Mouse (Mus musculus) kidney, adult 2 months (tissue): ENCODE results near the gene Ext2.

Experiments
- CTCF ChIP-seq: fragments of 200-500 bp; conservative IDR thresholded peaks from 2 replicates; pipeline ENCODE4 v1.5.1; 2011; ENCODE audit warnings: low read depth, mild to moderate bottlenecking, control low read depth, low read length, moderate library complexity, mixed read lengths; ENCODE audit not compliant: insufficient read depth, insufficient read length
- POLR2A ChIP-seq: fragments of 200-500 bp; IDR thresholded peaks from one replicate; pipeline ENCODE4 v1.6.1; 2011; ENCODE audit warnings: low read depth, low read length, control low read depth

- TF ChIP-seq CTCF: no peak
- TF ChIP-seq POLR2A: no peak
These were observed 101.4 kb downstream of the Ext2 start for GRCm38 (mm10) chr2:93720956-93721355.
